Mouse (Mus musculus): ENCODE results near the gene Vma21.

DNA sequence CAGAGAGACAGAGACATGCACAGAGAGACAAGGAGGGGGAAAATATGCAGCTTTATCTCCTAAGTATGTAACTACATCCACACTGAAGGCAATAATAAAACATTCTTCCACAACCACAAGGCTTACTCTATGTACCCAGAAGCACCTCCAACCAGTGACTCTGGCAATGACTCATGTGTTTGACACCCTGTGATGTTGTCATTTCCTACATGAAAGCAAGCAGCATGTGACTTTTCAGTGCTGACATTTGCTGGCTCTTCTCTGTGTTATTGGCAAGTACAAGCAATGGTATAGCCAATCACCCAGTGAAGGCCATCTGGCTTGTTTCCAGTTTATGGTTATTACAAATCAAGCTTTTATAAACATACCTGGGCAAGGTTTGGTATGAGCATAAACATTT lies 38.1 kb downstream of the Vma21 start:
- TF ChIP-seq CTCF (IDR thresholded peaks at IDR 0.05): no peak
- no peak for TF ChIP-seq POLR2A (IDR thresholded peaks at IDR 0.05; ENCODE audit: insufficient read depth, low read depth, low read length)
- no peak for TF ChIP-seq EP300 (IDR thresholded peaks at IDR 0.05; ENCODE audit: insufficient read depth, low read depth, low read length)
